Mouse (Mus musculus): ENCODE measurements around the gene Gga1.

Gga1 gene

GRCm38 (mm10) chr15:78913632-78914090 is 36.7 kb downstream of the Gga1 start, which contains the start of gene Pdxp:
Gene Pdxp (plus strand): TSS chr15:78913919.
- DNase-seq (ENCODE audit: low spot score in 2 of 2), result peak; percentile 90 to 97

- peak; percentile 58 to 64 for DNase-seq (ENCODE audit: low spot score in 2 of 2)
Measured at GRCm38 (mm10) chr15:78914091-78914822, 37.3 kb downstream of the Gga1 start.

GRCm38 (mm10) chr15:78914823-78915659 is 38.1 kb downstream of the Gga1 start:
- DNase-seq (ENCODE audit: low spot score in 2 of 2), result no peak

DNA sequence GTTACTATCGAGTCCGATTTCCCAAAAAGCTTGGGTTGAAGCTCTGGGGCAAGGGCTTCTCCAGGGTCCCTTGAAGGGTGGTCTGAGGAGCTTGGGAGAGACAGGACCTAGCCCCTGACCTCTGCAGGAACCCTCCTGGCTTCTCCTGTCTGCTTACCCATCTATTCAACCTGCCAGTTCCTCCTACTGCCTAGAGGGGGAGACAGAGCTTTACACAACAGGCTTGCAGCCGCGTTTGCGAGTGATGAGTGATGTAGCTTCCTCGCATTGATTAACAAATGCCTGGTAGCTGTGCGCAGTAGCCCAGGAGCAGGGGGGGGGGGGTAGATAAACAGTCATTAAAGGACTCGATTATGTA is 38.6 kb downstream of the Gga1 start:
- DNase-seq (ENCODE audit: low spot score in 2 of 2), result peak in 1 of 2 experiments; percentile 65

- DNase-seq (ENCODE audit: low spot score in 2 of 2), result peak in 1 of 2 experiments; percentile 44
Measured at GRCm38 (mm10) chr15:78916052-78916826, 39.2 kb downstream of the Gga1 start.

DNA sequence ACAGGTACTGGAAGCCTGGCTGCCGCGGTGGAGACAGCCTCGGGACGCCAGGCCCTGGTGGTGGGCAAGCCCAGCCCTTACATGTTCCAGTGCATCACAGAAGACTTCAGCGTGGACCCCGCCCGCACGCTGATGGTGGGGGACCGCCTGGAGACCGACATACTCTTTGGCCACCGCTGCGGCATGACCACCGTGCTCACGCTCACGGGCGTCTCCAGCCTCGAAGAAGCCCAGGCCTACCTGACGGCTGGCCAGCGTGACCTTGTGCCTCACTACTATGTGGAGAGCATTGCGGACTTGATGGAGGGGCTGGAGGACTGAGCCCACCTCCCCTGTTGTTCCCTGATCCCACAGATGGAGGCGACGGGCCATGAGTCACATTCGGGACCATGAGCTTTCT is 41.1 kb downstream of the Gga1 start:
- no peak for DNase-seq (ENCODE audit: low spot score in 2 of 2)

DNA sequence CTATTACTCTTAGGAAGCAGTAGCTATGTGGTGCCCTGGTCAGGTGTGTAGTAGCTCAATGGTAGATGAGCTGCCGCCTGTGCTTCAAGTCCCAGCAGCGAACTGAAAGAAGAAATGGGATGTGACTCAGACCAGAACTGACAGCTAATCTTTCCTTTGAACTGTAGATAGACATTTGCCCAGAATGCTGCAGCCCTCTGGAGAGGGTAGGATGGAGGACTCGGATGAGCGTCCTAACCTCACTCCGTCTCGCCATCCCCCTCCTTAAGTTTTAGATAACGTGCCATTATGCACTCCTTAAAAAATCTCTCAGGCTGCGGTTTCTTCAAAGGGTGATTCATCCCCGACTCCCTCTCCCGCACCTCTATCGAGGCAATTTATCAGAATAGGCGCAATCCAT is 42.9 kb downstream of the Gga1 start:
- DNase-seq (ENCODE audit: low spot score in 2 of 2), result no peak

DNA sequence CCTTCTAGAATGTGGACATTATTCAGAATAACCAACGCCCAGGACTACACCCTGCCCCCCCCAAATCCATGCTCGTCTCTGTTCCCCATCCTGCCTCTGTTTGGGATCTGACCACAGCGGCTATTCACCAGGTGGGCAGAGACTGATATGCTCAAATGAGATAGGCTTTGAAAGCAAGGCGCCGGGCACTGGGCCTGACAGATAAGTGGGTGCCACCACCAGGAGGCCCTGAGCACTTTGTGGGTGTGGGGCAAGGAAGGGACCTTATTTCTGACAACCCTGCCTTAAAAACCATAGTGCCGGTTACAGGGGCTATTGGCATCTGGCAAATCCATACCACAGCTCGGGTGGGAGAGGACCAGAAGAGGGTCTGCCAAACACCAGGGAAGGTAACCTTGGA is 45.7 kb downstream of the Gga1 start:
- DNase-seq (ENCODE audit: low spot score in 2 of 2), result no peak

DNA sequence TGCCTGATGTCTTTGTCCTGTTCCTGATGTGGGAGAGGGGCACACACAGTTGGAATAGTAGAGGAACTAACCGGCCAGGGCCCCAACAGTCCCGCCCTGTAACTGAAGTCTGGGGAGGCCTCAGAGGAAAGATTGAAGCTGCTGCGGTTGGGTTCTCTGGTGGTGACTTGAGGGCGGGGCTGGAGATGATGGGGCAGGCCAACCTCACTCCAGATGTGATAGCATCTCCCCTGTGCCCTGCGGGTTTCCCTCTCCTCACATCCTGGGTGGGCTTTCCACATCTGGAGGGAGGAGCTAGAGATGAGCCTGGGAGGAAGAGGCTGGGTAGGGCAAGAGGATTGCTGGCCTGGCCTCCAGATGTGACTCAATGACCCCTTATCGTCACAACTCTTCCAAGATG is 46.6 kb downstream of the Gga1 start:
- no peak for DNase-seq (ENCODE audit: low spot score in 2 of 2)

GRCm38 (mm10) chr15:78925129-78925528 is 48.1 kb downstream of the Gga1 start:
- no peak for DNase-seq (ENCODE audit: low spot score in 2 of 2)

DNA sequence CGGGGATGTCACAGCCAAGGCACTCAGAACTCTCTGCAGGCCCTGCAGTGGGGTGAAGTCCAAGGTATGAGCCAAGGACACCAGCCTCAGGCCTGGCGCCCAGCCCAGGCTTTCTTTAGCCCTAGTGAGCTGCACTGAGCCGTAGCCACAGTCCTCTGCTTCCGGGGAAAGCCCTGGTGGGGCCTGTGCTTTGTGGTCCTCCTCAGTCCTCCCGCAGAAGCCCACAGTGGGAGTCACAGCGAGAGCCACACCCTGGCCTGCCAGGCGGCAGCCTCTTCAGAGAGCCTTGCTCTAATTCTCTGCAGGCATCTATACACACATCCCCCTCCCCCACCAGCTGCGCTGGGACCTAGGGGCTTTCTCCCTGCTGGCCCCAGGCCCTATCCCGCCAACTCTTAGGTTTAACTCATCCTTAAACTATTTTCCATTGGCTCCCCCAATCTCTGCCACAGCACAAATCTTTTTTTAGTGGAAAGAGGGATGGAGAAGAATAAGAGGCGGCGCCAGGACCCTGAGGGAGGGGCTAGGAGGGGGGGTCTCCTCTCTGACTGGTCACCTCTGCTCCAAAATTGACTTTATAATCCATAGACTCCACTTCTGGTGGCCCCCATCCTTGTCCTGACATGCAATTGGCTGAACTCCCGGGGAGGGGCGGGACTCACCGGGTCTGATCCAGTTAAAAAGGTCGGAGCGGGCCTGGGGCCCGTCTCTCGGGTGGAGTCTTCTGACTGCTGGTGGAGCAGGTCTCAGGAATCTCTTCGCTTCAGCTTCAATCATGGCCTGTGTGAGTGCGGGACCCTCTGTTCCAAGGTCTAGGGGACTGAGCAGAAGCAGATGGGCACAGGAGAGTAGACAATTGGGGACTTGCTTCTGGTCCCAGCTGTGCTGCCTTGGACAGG is 49.3 kb downstream of the Gga1 start, which contains the start of gene Lgals1:
TSS of gene Lgals1 (plus strand) at position 705 of the 899 bp plus-strand sequence.
- peak; percentile 44 to 78 for DNase-seq (ENCODE audit: low spot score in 2 of 2)

DNA sequence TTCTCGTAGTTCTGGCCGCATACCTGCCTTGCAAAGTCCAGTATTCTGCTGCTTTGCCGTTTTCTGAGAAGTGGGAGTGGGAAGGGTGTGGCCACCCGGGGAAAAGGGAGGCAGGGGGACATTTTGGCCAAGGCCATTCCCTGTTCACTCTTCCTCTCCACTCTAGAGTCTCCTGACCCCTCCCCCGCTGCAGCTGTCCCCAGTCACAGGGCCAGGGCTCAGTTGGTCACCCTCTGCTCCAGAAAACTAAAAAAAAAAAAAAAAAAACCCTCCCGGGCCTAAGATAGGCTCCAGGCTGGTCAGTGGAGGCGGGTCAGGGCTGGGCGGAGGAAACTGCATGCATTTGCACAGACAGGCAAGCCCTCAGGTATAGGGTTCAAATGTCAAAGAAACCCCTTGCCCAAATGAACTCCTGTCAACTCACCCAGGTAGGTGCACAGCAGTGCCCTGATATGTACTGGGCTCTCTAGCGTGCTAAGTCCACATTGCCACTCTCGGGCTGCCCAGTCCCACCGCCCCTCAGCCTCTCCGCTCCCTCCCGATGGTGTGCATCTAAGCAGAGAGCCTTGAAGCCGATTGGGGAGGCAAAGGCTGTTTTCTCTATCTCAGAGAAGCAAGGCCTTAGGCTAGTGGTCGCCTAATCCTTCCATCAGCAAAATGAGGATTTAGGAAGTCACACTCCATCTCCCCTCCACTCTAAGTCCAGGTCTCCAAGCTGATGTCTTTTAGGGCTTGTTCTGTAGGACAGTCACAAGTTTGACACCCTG is 50.2 kb downstream of the Gga1 start:
- no peak for DNase-seq (ENCODE audit: low spot score in 2 of 2)

DNA sequence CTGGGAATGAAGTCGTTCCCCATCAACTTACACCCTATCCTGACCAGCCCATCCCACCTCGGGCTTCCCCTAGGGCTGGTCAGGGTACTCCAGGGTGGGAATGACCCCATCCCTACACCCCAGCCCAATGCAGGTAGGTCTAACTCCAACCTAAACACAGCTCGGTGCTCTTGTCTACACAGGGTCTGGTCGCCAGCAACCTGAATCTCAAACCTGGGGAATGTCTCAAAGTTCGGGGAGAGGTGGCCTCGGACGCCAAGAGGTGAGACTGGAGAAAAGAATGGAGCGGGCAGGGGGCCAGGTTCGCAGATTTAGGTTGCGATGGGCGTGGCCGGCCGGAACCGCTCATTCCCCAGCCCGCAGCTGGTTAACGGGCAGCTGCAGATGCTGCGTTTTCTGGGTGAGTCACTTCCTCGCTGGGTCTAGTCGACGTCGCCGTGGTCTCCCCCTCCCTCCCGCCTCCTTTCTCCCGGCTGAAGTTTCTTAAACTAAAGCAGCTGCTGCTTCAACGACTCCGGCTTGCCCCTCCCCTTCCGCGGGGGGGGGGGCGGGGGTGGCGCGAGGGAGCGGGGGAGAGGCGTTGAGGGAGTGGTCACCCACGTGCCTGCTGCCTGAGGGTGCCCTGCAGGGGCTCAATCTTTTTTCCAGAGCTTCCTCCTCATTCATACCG is 50.9 kb downstream of the Gga1 start:
- DNase-seq (ENCODE audit: low spot score in 2 of 2), result no peak

DNA sequence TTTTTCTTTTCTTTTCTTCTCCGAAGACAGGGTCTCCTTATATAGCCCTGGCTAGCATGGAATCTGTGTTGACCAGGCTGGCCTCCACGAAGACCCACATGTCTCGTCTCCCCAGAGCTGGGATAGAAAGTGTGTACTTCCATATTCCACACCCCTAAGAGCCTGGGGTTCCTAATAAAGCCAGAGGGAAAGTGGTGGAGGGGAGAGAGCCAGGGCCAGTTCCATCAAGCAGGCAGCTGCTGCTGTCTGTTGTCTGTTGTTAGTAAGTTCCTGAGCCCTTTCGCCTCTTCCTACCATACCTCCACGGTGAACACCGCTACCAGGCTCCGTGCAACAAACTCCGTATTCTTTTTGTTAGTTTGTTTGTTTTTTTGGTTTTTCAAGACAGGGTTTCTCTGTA is 51.5 kb downstream of the Gga1 start:
- DNase-seq (ENCODE audit: low spot score in 2 of 2), result no peak

DNA sequence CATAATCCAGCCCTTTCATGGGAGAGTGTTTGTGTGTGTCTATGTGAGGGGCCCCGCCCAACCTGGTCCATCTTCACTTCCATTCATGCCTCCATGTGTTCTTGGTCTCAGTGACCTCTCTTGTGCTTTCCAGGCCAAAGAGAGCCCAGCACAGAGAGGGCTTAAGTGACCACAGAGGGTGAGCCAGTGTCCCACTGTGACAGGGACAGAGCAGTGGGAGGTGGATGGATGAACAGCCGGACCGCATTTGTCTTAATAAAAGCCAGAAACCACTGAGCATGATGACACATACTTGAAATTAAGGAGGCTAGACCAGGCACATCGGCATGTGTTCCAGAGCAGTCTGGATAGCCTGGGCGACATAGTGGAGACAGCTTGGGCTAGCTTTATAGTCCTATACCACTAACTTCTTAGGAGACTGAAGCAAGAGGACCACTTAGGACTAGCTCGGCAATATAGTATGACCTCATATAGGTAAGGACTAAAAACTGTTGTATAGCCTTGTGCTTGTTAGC is 53.3 kb downstream of the Gga1 start:
- DNase-seq (ENCODE audit: low spot score in 2 of 2), result no peak

GRCm38 (mm10) chr15:78930801-78931426 is 53.9 kb downstream of the Gga1 start:
- DNase-seq (ENCODE audit: low spot score in 2 of 2), result no peak

DNA sequence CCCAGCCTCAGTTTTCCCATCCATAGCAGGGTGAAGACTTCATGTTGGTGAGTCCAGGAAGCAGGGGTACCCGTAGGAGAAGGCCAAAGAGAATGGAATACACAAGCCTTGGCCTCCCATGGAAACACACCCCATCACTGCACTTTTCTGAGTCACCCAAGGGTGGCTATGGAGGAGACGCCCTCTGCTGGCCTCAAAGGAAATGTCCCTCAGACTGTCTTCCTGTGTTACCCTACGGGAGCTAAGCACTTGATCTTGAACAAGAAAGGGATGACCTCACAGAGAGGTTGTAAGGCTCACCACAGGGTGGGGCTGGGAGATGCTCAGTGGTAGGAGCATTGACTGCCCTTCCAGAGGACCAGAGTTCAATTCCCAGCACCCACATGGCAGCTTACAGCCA is 54.6 kb downstream of the Gga1 start:
- DNase-seq (ENCODE audit: low spot score in 2 of 2), result no peak

GRCm38 (mm10) chr15:78934784-78935320 is 57.9 kb downstream of the Gga1 start, which contains the start of gene Nol12:
Gene Nol12 (plus strand): TSS chr15:78934933.
- peak; percentile 61 to 83 for DNase-seq (ENCODE audit: low spot score in 2 of 2)

DNA sequence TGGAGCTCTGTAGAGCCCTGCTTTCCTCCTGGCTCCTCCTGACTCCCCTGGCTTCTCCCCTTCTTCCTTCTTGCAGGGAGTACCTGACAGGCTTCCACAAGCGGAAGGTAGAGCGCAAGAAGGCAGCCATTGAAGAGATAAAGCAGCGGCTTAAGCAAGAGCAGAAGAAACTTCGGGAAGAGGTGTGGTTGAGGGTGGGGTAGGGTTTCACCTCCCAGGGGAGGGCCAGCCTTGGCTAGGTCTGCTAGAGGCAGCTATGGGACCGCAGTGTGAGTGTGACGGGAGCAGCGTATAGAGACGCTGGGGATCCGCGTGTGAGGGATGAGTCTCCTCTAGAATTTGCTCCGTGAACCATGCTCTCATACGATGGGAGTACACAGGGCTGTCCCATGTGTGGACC is 59.4 kb downstream of the Gga1 start:
- DNase-seq (ENCODE audit: low spot score in 2 of 2), result no peak

All from cerebellum, postnatal 4 days (tissue).